Mouse (Mus musculus) liver, adult 2 months (tissue): ENCODE measurements around the gene Chrd.

Experiments
- CTCF ChIP-seq: fragments of 200-500 bp; IDR thresholded peaks from 2 replicates; pipeline ENCODE4 v1.5.1; 2011; ENCODE audit warnings: low read depth, low read length, control low read depth
- POLR2A ChIP-seq: fragments of 200-500 bp; IDR thresholded peaks from 2 replicates; pipeline ENCODE4 v1.6.1; 2011; ENCODE audit warnings: low read length, control low read depth; ENCODE audit not compliant: insufficient read depth; ENCODE audit errors: extremely low read depth

DNA sequence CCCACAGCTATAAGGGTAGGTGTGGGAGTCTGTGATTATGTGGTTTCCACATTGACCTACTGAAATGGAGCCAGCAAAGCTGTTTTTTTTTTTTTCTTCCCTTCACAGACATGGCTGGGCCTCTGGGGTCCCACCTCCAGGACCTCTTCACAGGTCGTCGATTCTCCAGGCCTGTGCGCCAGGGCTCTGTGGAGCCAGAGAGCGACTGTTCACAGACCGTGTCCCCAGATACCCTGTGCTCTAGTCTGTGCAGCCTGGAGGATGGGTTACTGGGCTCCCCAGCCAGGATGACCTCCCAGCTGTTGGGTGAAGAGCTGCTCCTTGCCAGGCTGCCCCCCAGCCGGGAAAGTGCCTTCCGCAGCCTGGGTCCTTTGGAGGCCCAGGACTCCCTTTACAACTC, 31.6 kb upstream of the Chrd start:
- no peak for TF ChIP-seq CTCF
- TF ChIP-seq POLR2A: no peak
